Mouse (Mus musculus) megakaryocyte, embryonic 14.5 days (primary cell): ENCODE data around the gene Npr1. TPM values are rescaled to one million over a fixed set of nuclear protein-coding genes. Genes with fewer than 3 reads are reported as not detected.

Experiments used
- H3K27me3 ChIP-seq: replicated peaks from 2 replicates; pipeline ENCODE3; 2012; ENCODE audit warnings: inconsistent platforms
- H3K36me3 ChIP-seq: replicated peaks from 2 replicates; pipeline ENCODE3; 2012; ENCODE audit warnings: low read length, inconsistent platforms, mixed read lengths
- H3K4me1 ChIP-seq: 2 replicates; pipeline ENCODE4 v1.6.1; 2012; ENCODE audit warnings: inconsistent platforms
- H3K4me3 ChIP-seq: replicated peaks from 2 replicates; pipeline ENCODE3; 2012; ENCODE audit warnings: moderate library complexity, mild to moderate bottlenecking, inconsistent platforms
- H3K9me3 ChIP-seq: 2 replicates; pipeline ENCODE4 v1.6.1; 2012; ENCODE audit warnings: inconsistent platforms
- FLI1 ChIP-seq: IDR thresholded peaks from 2 replicates; pipeline ENCODE4 v1.6.1; 2012; ENCODE audit warnings: low read length, inconsistent platforms, mixed read lengths
- GATA1 ChIP-seq: IDR thresholded peaks from 3 replicates; pipeline ENCODE4 v1.6.1; 2012; ENCODE audit warnings: mixed read lengths, low read length, inconsistent platforms, borderline replicate concordance
- polyA plus RNA-seq: library from polyadenylated mRNA; stranded (reverse); fragments of >175 nt; gene quantifications from 2 replicates; pipeline ENCODE4 v1.2.3, GENCODE M21; 2012; ENCODE audit warnings: low replicate concordance; ENCODE audit not compliant: insufficient read depth

Npr1 gene
- polyA plus RNA-seq, 1 experiment, result 2.6 TPM

DNA sequence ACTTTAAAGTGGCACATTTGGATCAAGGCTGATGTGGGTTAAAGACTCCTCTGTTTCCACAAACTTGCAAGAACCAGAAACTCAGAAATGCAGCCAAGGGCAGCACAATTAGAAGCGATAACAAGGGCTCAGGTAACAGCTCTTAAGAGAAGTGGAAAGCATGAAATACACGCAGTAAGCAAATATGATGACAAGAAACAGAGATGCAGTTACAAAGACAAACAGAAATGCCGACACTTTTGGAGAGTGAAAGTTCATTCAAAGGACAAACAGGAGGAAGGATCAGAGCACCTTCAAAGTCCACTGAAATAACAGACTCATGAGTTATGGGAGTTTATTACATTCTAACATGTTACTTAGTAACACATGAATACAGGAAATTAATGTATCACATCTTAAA, 40.7 kb upstream of the Npr1 start:
- H3K36me3 ChIP-seq, result peaks cover 72% of the 10 kb centered on the region
- H3K4me3 ChIP-seq, result no peak overlapping the region
- no peaks in the 10 kb centered on the region for H3K9me3 ChIP-seq
- TF ChIP-seq FLI1 (no peak), GATA1 (no peak)
- H3K4me1 ChIP-seq, result peaks cover 49% of the 10 kb centered on the region
- H3K27me3 ChIP-seq, result no peaks in the 10 kb centered on the region

DNA sequence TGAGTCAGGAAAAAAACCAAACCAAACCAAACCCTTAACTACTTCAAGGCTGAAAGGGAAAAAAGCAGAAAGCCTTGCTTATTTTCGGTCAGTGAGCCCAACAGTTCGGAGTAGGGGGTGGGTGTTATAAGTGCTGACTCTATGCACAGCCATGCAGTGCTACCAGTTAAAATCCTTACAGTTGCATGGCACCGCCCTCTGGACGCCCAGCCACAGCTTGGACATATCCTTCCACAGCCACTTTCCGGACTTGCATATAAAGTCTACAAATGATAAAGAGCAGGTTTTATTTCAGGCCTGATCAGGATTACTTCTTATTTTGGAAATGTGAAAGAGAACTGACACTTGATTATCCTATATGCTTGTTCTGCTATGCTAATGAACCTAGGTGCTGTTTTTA, 39.5 kb upstream of the Npr1 start:
- no peak for TF ChIP-seq FLI1
- TF ChIP-seq GATA1, result no peak
- peaks cover 75% of the 10 kb centered on the region for H3K36me3 ChIP-seq

DNA sequence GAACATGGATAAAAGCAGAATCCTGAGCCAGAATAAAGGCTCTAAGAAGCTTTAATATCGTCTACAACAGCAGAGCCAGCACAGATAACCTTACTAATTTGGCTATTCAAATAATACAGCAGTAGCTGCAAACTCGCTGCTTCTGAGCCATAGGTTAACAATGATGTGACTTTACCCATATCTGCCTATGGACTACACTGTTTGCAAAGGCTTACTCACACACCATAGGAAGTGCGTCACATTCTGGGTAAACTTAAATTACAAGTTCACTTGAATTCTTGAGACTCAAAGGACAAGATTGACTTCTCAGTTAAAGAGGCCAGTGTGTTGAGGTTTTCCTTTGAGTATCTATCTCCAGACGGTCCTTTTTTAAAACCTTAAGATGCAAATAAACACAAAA, 37.8 kb upstream of the Npr1 start:
- TF ChIP-seq FLI1 (no peak), GATA1 (no peak)
- Histone ChIP-seq H3K27me3 (no peaks in the 10 kb centered on the region), H3K9me3 (no peaks in the 10 kb centered on the region), H3K36me3 (peaks cover 85% of the 10 kb centered on the region), H3K4me3 (no peak overlapping the region), H3K4me1 (peaks cover 43% of the 10 kb centered on the region)

More for the DNA sequence above, 39.5 kb upstream of the Npr1 start:
- Histone ChIP-seq H3K9me3 (no peaks in the 10 kb centered on the region), H3K27me3 (no peaks in the 10 kb centered on the region), H3K4me3 (no peak overlapping the region), H3K4me1 (peaks cover 43% of the 10 kb centered on the region)

DNA sequence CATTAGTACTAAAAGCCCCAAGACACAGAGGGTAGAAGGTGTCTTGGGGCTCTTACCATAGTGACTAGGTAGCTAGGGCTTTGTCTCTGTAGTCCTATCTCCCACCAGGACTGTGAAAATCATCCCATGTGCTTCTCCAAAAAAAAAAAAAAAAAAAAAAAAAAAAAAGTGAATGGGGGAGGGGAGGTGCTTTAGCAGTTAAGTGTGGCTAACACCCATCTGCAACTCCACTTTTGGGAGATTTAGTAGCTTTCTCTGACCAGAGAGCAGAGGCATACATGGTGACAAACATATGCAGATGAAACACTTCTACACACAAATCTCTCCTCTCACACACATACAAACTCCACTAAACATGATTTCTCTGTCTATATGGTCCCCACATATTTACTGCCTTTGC, 31.9 kb upstream of the Npr1 start:
- Histone ChIP-seq H3K4me1 (peaks cover 10% of the 10 kb centered on the region), H3K36me3 (peaks cover 82% of the 10 kb centered on the region)

DNA sequence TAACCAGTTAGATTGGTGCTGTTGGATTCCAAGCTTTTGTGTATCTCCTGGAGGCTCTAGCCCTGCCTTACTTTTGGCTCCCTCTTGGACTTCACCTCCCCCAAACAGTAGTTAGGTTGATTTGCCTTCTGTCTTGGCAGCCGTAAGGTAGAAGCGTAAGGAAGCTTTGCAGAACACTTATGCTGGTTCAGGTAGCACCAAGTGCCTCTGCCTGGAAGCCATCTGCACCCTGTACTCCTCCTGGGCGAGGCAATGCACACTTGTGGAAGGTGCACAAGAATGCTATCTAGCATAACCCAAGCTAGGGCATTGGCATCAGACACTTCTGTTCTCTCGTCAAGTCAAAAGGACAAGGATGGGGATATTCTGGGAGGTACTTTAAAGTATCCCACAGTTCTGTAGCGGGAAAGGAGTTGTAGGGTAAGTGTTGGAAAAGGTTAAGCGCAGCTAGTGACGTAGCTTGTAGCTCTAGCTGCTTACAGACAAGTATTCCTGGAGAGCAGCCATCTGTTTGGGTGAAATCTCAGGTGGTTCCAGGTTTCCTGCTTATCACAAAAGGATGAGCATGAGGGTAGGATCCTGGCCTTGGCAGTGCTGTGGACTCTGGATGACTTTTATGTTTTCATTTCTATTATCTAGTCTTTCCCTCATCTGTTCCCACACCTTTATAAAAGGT, 30.3 kb upstream of the Npr1 start:
- no peak for TF ChIP-seq FLI1
- TF ChIP-seq GATA1, result no peak
- Histone ChIP-seq H3K36me3 (peaks cover 66% of the 10 kb centered on the region), H3K27me3 (no peaks in the 10 kb centered on the region), H3K4me1 (peaks cover 7% of the 10 kb centered on the region), H3K4me3 (no peak overlapping the region), H3K9me3 (no peaks in the 10 kb centered on the region)

More for the DNA sequence above, 31.9 kb upstream of the Npr1 start:
- TF ChIP-seq GATA1 (no peak), FLI1 (no peak)
- no peak overlapping the region for H3K4me3 ChIP-seq
- H3K27me3 ChIP-seq, result no peaks in the 10 kb centered on the region
- no peaks in the 10 kb centered on the region for H3K9me3 ChIP-seq

DNA sequence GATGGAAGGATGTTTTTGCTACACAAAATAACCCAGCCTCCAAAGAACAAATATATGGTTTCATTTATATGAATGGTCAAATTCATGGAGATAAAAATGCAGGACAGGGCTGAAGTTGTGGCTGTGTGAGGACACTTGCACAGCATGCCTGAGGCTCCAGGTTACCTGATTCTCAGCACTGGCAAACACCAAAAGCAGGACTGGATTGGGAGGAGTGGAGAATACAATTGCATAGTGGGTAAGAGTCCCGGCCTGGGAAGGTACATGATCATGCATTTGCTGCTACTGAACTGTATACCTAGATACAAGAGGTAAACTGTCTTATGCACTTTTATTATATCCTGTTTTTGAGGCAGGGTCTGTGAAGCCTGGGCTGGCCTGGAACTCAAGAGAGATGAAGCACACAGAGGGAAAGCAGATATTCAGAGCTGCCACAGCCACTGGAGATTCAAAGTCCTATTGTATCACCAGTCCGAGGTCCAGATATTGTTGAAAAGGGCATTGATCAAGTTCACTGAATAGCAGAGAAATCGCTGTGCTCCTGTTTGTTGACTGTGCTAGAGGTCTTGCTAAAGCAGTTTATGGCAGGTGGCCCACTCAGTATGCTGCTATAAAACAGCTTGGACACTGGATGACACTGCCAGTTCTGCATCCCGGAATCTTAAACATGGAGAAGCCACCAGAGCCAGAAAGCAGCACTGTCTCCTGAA, 28.3 kb upstream of the Npr1 start:
- Histone ChIP-seq H3K4me3 (no peak overlapping the region), H3K27me3 (no peaks in the 10 kb centered on the region), H3K9me3 (no peaks in the 10 kb centered on the region), H3K36me3 (peaks cover 61% of the 10 kb centered on the region), H3K4me1 (peaks cover 21% of the 10 kb centered on the region)
- TF ChIP-seq FLI1 (no peak), GATA1 (no peak)

DNA sequence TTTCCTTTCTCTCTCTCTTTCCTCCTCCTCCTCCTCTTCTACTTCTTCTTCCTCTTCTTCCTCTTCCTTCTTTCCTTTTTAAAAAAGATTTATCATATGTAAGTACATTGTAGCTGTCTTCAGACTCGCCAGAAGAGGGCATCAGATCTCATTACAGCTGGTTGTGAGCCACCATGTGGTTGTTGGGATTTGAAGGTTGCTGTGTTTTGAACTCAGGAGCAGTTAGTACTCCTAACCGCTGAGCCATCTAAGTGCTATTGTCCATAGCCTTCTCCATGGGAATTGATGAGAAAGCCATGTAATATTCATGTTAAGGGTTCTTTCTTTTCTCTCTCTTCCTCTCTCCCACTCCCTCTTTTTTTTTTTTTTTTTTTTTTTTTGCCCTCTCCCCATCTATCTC, 25.7 kb upstream of the Npr1 start:
- TF ChIP-seq GATA1, result no peak
- no peak for TF ChIP-seq FLI1
- Histone ChIP-seq H3K4me3 (peak overlapping the region; percentile 67), H3K36me3 (peaks cover 61% of the 10 kb centered on the region), H3K9me3 (no peaks in the 10 kb centered on the region), H3K4me1 (peaks cover 20% of the 10 kb centered on the region), H3K27me3 (no peaks in the 10 kb centered on the region)

DNA sequence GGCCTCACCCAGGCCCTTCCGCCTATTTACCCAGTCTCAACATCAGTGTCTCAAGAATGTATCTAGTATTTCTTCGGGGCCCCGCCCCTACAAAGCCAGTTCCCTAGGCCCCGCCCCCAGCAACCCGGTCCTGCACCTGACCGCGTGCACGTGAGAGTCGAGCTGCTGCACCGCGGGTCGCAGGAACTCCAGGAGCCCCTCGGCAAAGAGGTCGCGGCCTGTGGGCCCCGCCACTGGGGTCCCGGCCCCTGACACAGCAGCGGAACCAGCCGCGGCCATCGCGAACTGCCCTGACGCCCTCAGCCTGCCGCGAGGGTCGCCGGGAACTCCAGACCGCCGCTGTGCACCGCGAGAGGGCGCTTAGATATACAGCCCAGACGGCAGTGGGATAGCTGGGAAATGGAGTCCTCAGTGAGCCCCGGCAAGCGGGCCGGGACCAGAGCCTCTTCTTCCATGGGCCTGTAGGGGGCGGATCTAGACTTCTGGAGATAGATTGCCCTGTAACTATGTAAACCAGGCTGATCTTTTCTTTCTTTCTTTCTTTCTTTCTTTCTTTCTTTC, 25.1 kb upstream of the Npr1 start, which contains the start of gene Snapin:
Snapin (minus strand) TSS at position 338 of the 561 bp plus-strand sequence.
- Histone ChIP-seq H3K4me3 (peak within 1 kb of the TSS; percentile 95), H3K27me3 (no peaks in the 10 kb centered on the region), H3K36me3 (peaks cover 61% of the 10 kb centered on the region), H3K4me1 (peaks cover 20% of the 10 kb centered on the region), H3K9me3 (no peaks in the 10 kb centered on the region)
- no peak for TF ChIP-seq GATA1
- TF ChIP-seq FLI1, result no peak

DNA sequence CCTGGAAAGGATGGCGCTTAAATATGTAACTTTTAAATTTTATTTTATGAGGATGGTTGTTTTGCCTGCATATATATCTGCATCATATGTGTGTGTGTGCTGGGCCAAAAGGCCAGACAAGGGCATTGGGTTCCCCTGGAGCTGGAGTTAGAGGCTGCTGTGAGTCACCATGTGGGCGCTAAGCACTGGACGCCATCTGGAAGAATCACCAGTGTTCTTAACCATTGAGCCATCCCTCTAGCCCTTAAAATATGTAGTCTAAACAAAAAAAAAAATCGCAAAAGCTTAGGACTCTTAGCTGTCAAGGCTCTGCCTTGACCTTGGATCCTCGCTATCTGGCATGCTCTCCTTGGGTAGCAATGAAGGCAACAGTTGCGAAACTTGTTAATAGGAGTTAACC, 22.9 kb upstream of the Npr1 start:
- Histone ChIP-seq H3K36me3 (peaks cover 60% of the 10 kb centered on the region), H3K4me1 (peaks cover 20% of the 10 kb centered on the region), H3K27me3 (no peaks in the 10 kb centered on the region), H3K9me3 (no peaks in the 10 kb centered on the region), H3K4me3 (no peak overlapping the region)
- TF ChIP-seq FLI1, result no peak
- no peak for TF ChIP-seq GATA1

DNA sequence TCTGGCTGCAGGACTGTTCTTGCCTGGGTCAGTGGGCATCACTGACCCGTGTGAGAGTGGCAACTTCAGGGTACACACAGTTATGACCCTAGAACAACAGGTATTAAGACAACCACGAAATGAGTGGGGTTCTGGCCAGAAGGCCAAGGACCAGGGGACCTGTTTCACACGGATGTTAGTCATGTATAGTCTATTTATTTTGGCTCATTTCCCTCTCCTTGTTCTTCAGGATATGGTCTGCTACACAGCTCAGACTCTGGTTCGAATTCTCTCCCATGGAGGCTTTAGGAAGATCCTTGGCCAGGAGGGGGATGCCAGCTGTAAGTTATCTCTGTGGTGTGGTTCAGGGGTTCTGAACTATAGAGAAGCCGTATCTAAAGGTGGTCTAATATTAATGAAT, 21.3 kb upstream of the Npr1 start:
- TF ChIP-seq FLI1, result no peak
- no peak for TF ChIP-seq GATA1
- no peaks in the 10 kb centered on the region for H3K27me3 ChIP-seq

More for the DNA sequence above, 21.3 kb upstream of the Npr1 start:
- Histone ChIP-seq H3K4me3 (no peak overlapping the region), H3K4me1 (peaks cover 20% of the 10 kb centered on the region), H3K36me3 (peaks cover 74% of the 10 kb centered on the region), H3K9me3 (no peaks in the 10 kb centered on the region)
